Mouse (Mus musculus) layer of hippocampus, adult 18-20 months (tissue): ENCODE results near the gene Gse1. TPM values are rescaled to one million over a fixed set of nuclear protein-coding genes. Genes with fewer than 3 reads are reported as not detected.

Experiments used
- DNase-seq, 2 experiments: peaks; one replicate each; pipeline ENCODE4 v3.0.0; 2022; ENCODE audit warnings: low spot score in 2 of 2
- total RNA-seq, 2 experiments: library from RNA; stranded (reverse); gene quantifications; 2 replicates each; pipeline ENCODE4 v1.2.3; 2021

Gse1 gene
- total RNA-seq, 2 experiments from 2014 or later: 142 to 146 TPM

DNA sequence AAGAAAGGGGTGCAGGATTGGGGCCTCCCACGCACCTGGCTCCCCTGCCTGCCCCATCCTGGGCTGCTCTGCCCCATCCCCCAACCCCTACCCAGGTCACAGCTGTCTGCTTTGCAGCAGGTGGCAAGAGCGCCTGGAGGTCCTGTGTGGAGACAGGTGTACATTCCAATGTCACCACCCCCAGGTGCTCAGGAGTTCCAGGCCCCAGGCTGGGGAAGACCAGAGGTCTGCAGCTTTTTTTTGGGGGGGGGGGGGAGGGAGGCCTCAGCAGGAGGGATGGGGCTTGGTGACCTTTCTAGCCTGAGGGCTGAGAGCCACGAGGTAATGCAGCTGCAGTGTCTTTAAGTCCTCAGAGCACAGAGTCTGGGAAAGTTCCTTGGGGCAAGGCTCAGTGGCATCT lies 300.1 kb downstream of the Gse1 start:
- DNase-seq: no peak

DNA sequence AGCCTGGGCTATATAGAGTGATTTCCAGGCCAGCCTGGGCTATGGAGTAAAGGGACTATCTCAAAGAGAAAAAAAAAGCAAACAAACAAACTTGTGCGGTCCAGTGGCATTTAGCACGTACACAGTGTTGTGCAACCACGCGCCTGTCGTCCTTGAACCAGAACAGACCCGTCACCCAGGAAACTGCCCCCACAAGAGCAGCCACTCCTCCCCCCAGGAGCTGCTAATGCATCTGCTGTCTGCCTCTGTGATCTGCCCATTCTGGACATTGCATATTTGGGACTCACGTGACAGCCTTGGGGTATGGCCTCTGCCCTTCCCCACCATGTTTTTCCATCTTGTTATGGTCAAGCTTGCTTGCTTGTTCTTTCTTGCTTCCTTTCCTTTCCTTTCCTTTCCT lies 301.0 kb downstream of the Gse1 start:
- no peak for DNase-seq

DNA sequence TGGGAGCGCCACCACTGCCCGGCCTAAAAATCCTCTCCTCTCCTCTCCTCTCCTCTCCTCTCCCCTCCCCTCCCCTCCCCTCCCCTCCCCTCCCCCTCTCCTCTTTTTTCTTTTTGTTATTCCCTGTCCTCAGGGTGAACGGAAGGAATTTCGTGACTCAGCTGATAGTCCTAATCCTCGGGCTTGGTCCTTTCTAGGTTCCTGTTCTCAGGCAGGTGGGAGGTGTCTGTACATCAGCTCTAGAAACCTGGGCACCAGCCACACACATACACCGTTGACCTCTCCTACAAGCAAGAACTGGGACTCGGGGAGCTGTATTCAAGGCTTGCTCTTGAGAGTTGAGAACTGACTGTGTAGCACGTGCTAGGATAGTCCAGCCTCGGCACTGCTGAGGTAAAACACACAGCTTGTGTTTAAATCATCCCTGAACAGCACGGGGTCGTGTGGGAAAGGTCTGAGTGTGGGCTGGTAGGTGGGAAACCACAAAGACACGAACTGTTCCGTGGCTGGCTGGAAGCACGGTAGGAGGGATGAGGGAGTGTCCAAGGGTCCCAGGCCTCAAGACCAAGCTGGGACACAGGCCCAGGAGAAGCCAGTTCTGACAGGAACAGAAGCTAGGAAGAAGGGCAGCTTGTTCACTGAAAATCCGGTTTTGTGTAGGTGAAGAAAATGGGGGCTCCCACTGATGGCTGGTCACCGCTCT lies 302.8 kb downstream of the Gse1 start:
- no peak for DNase-seq

DNA sequence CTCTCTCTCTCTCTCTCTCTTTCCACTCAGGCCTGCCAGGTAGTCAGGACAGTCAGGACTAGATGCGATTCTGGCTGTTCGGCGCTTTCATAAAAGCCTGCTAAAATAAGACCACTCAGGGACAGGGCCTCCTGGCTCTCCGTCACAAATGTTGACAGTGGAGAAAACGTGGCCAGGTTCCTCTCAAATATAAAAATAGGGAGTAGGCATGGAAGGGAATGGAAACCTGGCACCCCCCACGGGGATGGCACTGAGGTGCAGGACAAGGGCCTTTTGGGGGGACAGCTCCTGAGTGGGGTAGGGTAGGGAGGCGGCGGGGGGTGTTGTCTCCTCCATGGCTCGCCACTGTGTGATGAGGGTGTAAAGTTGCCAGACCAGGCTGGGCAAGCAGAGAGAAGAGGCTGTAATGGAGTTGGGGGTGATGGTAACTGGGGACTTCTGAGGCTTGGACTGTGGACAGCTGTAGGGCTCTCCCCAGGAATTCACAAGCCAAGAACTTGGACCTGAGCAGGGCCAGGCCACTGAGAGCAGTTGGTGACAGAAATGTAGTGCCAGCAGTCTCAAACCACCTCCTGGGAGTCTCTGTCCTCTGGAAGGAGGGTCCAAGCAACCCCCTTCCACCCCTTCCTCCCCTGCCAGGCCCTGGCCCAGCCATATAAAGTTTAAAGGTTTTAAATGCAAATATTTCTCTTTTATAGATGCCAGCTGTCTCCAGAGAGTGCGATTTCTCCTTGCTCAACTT lies 303.7 kb downstream of the Gse1 start:
- DNase-seq: no peak

DNA sequence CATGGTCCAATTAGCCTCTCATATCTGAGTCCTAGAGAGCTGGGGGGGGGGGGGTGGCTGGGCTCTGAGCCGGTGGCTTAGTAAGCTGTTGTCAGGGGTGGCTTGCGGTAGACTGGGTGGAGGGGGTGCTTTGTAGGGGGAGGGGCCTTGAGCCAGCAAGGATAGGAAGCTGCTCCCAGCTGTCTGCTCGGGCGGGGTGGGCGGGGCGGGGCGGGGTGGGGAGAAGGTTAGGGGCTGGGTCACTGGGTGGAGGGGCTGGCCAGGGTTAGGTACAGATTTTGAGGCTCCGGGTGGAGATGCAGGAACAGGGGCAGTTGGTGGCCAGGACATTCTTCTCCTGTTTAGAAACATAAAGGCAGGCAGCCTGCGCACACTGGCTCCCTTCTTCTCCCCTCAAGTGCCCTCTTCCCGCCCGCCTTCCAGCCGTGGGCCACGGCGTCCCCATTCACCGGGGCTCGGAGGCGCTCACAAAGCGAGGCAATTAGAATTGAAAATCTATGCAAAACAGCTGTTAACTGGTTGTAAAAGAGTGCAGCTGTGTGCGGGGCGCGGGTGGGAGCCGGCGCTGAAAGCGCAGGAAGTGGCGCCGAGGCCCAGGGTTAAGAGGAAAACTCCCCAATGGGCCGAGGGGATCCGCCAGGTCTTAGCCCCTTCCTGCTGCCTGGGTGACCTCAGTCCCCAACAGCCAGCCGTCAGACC lies 304.4 kb downstream of the Gse1 start:
- DNase-seq: no peak

DNA sequence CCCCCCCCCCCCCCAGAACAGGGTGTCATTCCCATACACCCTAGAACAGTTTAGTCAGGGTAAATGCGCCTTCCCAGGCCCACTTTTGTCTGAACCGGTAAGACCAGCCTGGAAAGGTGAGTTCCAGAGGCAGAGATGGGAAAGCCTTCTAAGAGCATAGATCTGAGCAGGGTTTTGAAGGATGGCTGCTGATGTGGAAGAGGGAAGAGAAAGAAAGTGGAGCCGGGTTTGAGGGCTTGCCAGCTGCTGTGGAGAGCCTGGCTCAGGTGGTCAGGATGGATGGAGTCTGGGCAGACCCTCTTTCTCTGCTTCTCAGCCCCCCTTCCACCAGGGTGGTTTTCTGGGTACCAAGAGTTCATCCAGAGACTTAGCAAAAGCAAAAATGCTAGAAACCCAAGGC lies 305.1 kb downstream of the Gse1 start:
- DNase-seq: no peak

DNA sequence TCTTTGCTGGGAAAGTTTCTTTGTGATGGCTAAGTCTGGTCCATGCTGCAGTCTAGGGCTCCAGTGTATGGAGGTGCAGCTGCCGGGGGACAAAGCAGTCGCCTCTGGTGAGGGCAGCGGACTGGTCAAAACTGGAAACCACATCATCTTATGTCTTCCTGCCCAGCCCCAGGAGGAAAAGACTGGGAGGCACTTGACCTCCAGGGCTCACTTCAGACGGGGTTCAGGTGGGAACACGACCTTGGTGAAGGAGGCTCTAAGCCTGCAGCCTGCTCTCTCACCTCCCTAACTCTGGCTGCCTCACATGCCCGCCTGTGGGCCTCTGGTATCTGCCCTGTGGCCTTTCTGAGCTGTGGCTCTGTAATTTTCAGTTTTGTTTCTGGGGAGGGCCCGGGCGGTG lies 305.8 kb downstream of the Gse1 start:
- DNase-seq: no peak

DNA sequence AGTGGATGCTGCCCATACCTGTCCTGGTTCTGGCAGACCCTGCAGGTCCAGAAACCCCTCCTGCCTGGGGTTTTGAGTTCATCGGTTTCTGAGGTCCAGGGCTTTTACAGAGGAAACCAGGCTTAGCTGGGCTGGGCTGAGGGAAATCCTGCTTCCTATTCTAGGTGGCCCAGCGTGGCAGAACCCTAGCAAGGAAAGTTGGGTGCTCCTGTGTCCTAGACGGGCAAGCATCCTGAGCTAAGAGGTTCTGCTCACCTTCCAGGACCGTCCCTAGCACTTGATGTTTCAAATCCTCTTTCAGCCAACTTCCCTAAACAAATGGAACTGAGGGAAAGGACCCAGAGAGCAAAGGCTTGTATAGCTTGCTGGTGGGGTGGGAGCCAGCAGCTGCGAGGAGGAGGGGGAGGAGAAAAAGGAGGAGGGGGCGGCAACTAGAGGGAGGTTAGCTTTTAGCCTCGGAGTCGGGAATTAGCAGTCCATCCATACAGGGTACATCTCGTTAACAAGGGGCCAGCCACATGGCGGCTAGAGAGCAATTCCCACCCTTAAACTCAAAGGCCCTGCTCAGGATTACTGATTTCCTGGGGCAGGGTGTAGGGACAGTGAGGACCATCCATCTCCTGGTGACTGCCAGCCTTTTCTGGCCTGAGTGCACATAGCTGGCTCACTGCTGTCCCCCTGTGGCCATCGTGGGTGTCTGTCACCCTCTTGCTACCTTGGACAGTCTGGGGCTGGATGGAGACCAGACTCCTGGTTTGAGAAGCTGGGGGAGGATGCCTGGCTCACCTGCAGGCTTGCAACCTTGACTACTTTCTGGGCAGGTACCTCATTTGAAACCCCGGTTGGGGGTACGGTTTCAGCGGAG lies 306.5 kb downstream of the Gse1 start:
- DNase-seq: peak; percentile 74 to 85

DNA sequence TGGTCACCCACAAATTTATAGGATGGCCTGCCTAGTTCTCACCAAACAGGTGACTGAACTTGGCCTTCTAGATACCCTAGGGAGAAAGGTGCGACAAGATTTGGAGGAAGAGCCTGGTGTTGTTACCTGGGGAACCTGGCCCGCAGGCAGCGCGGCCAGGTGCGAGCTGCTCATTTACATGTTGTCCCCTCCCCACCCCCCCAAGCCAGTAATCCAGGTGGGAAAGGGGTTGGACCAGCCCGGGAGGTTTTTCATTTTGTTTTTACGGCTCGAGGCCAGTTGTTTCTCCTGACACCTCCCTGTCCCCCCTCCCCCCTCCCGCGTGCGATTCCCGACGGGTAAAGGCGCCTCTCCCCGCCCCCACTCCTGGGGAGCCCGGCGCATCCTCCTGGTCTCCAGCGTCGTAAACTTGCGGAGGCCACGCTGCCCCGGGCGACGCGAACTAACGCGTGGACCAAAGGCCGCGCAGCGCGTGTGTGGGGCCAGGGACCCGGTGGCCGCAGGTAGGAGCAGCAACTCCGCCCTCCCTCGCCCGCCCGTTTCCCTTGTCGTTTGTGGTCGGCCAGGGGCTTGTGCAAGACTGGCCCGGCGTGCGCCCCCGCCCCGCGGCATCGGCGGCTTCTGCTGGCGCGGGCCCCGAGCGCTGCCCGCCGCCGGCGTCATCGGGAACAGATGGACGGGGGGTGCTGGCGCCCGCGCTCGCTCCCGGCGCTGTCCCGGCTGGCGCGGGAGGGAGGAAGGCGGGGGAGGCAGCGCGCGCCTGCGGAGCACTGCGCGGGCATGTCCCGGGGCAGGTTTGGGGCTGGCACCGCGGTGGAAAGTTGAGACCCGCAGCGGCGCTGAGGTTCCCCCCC lies 307.4 kb downstream of the Gse1 start:
- peak; percentile 67 to 81 for DNase-seq

DNA sequence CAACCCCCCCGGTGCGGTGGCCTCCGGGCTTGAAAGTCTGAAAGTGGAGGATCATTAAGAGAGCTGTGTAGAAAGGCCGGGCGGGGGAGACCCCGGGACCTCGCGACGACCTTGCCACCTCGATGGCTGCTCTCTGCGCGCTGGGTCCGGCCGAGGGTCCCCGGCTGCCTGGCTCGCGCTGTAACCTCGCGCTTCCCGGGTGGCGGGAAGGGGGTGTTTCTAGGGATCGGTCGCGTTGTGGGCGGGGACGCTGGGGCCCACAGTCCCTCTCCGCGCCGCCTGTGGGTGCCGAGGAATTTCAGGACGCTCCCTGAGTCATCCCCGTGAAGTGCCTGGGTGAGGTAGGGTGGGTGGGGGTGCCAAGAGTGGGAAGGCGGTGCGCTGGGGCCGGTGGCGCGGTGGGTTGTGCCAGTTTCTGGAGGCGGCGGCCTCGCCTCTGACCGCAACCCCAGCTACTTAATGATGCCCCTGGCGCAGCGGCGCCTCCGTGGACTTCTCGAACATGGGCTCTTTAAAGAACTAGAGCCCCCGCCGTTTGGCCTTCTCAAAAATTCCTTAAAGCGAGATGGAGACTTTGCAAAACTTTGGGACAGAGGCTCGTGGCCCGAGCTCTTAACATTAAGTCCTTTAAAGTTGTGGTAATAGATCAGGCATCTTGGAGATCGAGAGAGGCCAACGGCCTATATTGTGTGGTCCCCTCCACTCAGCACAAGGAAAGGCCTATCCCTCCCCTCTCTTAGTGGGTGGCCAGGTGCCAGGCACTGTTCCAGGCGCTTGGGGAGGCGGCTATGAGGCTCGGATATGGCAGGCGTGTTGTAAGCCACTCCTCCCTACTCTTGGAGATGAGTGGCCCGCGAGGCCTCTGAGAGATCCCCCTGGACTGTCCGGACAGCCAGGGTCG lies 308.3 kb downstream of the Gse1 start:
- DNase-seq: peak; percentile 55 to 73

DNA sequence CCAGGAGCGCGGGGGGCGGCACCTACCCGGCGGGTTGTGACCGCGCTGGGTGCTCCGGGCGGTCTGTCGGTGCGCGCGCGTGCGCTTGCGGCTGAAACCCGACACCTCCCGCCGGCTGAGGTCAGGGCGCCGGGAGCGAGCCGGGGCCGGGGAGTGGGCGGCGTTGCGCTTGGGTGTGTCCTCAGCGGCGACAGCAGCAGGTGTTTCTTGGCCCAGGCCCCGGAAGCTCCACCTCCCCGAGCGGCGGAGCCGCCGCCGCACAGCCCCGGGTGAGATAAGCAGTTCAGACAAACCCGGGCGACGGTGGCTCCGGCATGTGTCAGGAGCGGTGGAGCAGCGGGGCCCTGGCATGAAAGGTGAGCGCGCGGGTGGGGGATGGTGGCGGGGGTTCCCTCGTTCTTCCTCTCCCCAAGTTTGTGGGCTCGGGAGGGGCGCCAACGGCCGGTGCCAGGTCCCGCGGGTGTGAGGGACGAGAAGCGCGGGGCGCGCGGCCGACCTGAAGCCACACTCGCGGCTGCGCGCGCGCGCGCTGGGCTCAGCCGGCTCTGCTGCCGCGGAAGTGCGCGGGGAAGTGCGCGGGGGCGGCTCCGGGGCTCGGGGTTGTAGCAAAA lies 309.1 kb downstream of the Gse1 start:
- DNase-seq: peak in 1 of 2 experiments; percentile 49

DNA sequence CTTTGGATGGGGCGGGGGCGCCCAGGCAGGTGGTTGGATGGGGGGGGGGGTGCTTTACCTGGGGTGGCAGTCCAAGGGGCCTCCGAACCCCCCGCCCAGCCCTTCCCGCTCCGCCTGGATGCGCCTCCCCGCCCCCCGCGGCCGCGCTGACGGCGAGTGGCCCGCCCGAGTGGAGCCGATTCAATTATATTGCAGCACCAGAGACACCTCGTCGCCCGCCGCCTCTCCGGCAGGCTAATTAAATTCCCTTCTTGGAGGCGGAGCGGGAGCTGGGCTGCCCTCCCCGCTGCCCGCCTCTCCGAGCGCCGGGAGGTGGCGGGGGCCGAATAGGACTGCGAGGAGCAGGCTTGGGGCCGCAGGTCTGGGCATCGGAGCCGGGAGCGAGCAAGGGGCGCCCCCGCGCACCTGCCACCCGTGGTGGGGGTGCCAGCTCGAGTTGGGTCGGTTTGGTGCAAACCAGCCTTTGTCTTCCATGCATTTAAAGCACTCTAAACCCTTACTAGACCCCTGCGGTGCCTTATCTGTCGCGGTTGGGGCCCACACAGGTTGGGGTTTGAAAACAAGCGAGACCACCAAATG lies 309.7 kb downstream of the Gse1 start:
- DNase-seq: peak; percentile 66 to 75

DNA sequence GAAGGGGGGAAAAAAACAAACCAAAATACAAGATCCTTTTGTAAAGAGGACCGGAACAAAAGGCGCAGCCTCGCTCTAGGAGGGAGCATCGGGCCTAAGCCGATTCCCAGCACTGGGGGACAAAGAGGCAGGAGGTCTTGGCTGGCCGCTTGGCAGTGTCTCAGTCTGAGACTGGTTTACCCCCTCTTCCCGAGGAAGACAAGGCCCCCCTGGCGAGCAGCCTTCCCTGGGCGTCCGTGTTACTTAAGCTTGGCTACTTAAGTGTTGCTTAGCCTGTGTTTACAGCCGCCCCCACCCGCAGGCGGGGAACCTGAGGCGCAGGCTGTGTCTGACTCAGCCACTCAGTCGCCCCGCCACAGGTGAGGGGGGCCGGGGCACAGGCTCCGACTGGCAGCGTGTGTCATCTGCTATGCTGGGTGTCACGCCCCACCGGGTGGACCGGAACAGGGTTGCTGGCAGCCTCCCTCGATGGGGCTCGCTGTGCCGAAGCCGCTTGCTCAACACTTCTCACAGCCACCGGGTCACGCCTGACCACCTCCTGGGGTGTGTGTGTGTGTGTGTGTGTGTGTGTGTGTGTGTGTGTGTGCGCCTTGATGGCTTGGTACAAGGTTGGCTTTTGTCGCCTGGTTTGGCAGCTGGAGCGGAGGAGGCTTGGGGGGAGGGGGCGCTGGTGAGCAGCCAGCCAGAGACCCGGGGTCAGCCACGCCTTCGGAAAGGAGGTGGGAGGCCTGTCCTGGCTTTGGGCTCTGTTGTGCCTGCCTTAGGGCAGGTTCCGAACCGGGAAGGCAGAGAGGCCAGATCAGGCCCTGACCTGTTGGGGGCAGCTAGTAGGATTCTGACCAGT lies 310.4 kb downstream of the Gse1 start:
- no peak for DNase-seq

DNA sequence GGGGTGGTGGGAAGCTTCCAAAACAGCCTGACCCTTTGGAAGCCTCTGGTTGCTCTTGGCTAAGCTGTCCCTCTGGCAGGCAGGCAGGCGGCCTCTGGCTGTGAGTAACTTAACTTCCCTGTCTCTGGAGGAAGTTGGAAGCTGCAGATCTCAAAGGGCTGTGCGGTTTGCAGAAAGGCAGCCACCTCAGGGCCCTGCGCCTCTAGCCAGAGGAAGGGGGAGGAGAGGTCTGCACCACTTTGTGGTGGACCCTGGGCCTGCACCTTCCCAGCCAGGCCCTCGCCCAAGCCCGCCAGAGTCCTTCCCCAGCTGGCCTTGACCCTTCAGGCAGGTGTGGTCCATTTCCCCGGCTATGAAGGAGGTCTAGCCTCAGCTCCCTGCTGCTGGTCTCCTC lies 311.1 kb downstream of the Gse1 start:
- DNase-seq: no peak

DNA sequence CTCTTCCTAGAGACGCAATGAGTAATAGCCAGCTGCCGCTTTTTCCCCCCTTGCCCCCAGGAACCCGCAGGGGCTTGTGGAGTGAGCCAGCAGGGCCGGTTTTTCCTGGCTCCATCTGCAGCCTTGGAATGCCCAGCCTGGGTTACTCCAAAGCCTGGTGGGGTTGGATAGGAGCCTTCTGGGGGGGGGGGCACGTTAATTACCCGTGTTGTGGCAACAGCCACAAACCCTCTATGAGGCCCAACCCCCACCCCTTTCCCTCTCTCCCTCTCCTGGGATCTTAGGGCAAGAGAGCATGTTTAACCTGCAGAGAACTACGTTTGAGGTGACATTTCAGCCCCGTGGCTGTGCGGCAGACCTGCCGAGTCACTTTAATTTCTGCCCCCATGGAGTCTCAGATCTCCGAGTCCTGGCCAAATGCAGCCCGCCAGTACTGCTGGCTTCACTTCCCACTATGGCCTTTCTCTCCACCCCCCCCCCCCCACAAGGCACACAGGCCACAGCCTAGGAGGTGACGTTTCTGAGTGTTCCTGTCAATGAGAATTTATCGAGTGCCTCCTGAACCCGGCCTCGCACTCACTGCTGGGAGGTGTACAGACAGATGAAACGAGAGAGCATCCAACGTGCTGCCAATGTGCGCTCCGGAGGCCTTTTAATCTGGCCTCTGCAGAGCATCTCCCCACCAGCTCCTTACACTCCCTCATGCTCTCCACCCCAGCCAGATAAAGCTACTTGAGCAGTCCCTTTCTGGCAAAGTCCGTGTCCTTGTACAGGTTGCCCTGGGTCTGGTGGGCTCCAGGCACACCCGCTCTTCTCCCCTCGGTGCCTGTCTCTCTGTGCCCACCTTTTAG lies 311.7 kb downstream of the Gse1 start:
- no peak for DNase-seq

DNA sequence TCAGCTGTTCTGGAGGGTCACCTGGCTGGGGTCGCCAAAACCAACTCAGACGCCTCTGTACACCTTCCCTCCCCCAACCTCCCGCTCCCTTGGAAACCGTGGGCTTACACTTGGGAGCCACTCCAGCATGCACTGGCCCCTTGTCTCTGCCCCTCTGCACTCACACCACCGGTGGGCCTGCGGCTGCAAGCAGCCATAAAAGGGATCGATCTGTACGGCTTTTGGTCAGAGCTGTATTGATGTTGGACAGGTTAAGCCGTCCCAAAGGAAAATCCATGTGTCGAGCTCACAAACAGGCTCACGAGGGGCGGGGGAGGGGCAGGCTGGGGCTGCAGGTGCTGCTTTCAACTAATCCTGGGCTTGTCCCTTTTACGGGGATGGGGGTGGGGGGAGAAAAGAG lies 314.7 kb downstream of the Gse1 start:
- DNase-seq: no peak
